Comparison of ENCODE assay signal across 22 mouse cellular contexts in the genomic region with DNA sequence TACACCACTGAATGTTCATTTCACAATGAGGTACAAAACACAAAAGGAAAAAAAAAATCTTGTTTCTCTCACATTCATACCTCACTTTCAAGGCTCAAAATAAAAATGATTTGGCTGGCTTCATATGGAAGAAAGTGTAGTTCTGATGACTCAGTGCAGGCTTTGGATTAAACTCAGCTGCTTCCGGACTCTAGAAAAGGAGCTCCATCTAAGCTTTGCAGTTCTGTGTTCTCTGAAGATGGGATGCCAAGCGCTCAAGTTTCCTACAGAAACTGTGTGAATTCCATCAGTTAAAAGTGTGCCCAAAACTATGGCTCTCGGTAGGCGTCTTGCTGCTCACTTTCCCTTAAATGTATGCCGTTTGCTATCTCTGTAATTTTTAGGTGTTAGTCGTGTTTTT.
DNase-seq lines count a peak whose midpoint lies in the region.
"Had no signal": no experiment of that assay in that cellular context is flagged by ENCODE, and none has a peak within 500 bp of the region (broad histone marks: within the 10 kb centered on the region; RNA-seq: fewer than 3 reads in every experiment).

No protein-coding gene starts in this region.

- peak; percentile 38 to 70 for DNase-seq in frontal cortex, postnatal 36 days (ENCODE audit: low spot score in 2 of 2)
- DNase-seq in frontal cortex, postnatal 10 days (ENCODE audit: low spot score in 2 of 2), result no peak
- DNase-seq in right cerebral cortex, adult 2 months (ENCODE audit: low spot score in 2 of 2), result peak; percentile 55 to 57
- no peak for DNase-seq in right cerebral cortex, postnatal 14 days
- peak; percentile 19 for DNase-seq in fibroblast of lung, adult 2 months (ENCODE audit: low read depth)
- DNase-seq in right cerebral cortex, postnatal 36 days (ENCODE audit: low spot score in 2 of 2), result peak; percentile 46 to 67
- no peak for DNase-seq in gastrocnemius, postnatal 14 days
- DNase-seq in cerebellum, adult 9-11 months, result no peak
- DNase-seq: adrenal gland, adult 2 months; adrenal gland, postnatal 36 days; cerebellum, adult 2 months; cerebellum, postnatal 25 days; gastrocnemius, adult 2 months; heart, postnatal 10 days; kidney, adult 18-20 months; kidney, postnatal 25 days; liver, postnatal 0 days; lung, postnatal 36 days; retina, postnatal 1 day; spleen, adult 18-20 months; thymus, adult 2 months; thymus, postnatal 36 days had no signal

- intact Hi-C loops in gastrocnemius, postnatal 14 days (cut with DNase I; ENCODE audit: low total_unique reads), result no loop called here

Comparison
In these comparisons a context has a peak if more than half of its experiments do, and no peak if none do; other contexts are left out.
1. DNase-seq: peak in frontal cortex, postnatal 36 days (2 of 2), right cerebral cortex, adult 2 months (2 of 2), fibroblast of lung, adult 2 months (single experiment) and right cerebral cortex, postnatal 36 days (2 of 2); none in frontal cortex, postnatal 10 days (0 of 2), right cerebral cortex, postnatal 14 days (single experiment), gastrocnemius, postnatal 14 days (single experiment) and cerebellum, adult 9-11 months (single experiment).